Mouse (Mus musculus) left cerebral cortex, postnatal 10 days (tissue): ENCODE measurements at regions not wholly inside any gene's neighbourhood (a gene's known extent, or its start where the extent isn't known, plus 50 kb on each side); places are given as distances from the start of the nearest gene placed in this dataset. TPM values are rescaled to one million over a fixed set of nuclear protein-coding genes. Genes with fewer than 3 reads are reported as not detected.

Source experiments
- microRNA-seq: library from miRNA; unstranded; fragments of <30 nt; microRNA quantifications from one replicate; pipeline ENCODE4 v1.2.0, GENCODE M21; 2022

Small RNA genes lying in the stretch of these regions (microRNA-seq; reads per million reads assigned to microRNA genes)
- not detected for gene Gm26190
